Mouse (Mus musculus): ENCODE data around the gene Nipsnap1.

Gene Nipsnap1

DNA sequence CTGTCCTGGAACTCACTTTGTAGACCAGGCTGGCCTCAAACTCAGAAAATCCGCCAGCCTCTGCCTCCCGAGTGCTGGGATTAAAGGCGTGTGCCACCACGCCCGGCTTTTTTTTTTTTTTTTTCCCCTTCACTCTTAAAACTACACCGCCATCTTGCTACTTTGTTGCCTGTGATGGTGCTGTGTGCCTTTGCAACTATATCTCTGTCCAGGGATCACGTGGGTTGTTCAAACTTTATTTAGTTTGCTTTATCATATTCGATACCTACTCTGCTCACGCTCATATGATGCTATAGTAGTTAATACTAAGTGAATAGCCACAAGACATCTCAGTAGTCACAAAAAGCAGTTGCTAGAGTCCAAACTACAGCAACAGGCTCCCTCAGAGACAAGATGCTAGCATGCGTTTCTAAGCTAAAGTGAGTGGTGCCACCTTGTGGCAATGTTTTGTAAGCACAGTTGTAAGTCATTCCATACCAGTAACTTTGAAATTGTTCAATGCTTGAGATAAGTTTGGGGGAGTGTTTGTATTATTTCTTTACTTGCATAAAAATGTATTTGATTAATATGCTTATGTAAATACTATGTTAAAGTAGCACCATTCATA, 8.0 kb upstream of the Nipsnap1 start:
- DNase-seq (ENCODE audit: low read depth, low spot score): peak; percentile 86

DNA sequence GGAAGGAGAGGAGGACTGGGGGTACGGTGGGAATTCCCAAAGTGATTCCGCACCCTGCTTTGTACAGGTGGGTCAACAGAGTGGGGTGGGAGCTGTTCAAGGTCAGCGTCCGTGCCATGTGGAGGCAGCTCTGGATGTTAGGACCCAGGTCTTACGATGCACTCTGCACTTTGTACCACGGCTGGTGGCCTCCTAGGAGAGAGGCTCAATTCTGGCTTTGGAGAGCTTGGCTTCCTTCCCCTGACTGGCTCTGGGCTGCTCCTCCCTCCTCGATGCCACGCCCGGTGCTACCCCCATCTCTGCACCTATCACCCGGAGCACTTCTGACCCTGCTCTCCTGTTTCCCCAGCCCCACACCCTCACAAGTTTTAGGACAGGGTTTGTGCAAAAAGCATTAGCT, 800 bp downstream of the Nipsnap1 start:
- DNase-seq (ENCODE audit: low read depth, low spot score): peak; percentile 70

DNA sequence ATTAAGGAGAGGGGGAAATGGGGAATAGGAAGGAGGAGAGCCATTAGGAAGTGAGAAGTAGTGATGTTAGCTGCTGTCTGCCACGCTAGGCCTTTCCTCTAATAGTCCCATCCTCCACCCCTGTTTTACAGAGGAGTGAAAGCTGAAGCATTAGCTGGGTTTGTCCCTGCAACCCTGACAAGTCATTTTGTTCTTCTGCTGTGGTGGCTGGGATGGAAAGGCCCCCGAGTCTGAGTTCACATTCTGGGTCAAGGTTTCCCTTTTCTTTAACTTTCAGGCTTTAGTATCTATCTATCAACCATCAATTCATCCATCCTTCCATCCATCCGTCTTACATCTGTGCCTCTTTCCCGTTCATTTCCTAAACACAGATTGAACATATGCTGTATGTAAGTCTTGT, 7.3 kb downstream of the Nipsnap1 start:
- no peak for DNase-seq (ENCODE audit: low read depth, low spot score)

DNA sequence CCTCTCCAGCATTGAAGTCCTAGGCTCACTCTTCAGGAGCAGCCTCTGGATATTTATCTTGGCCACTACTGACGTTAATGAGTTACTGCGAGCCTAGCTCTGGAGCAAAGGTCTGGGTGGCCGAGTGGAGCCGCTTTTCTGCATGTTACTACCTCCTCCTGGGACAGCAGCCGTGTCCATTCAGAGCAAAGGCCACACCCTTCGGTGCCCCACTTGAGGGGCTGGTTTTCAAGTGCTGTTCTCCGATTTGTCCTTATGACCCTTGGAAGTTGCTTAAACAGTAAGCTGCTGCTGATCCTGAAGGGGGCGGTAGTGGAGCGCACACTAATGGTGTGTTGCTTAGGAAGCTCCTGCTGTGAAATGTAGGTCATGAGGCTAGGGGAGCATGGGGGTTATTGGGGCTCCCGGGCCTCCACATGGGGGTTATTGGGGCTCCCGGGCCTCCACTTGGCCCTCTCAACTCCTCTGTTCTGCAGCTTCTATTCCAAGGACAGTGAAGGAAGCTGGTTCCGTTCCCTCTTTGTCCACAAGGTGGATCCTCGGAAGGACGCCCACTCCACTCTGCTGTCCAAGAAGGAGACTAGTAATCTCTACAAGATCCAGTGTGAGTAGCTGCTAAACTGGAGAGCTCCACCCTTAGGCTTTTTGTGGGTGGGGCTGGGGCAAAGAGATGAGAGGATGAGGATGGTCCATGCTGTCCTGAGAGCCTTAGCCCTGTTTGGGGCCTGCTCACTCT, 9.3 kb downstream of the Nipsnap1 start:
- peak; percentile 91 for DNase-seq (ENCODE audit: low read depth, low spot score)

DNA sequence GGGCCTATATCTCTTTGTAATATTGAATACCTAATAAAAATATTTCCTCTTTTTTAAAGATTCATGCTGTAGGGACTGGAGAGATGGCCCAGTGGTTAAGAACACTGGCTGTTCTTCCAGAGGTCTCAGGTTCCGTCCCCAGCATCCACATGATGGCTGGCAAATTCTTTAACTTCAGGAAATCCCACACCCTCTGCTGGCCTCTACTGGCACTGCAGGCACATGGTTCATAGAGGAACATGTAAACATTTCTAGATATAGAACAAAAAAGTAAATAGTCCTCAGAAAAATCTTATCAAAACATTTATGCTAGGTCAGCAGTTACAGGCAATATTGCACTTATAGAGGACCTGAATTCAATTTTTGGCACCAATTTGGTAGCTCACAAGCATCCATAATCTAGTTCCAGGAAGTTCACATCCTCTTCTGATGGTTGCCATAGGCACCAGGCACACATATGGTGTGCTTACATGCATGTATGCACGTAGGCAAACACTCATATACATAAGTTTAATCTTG, 11.7 kb downstream of the Nipsnap1 start:
- DNase-seq (ENCODE audit: low read depth, low spot score): peak; percentile 76

DNA sequence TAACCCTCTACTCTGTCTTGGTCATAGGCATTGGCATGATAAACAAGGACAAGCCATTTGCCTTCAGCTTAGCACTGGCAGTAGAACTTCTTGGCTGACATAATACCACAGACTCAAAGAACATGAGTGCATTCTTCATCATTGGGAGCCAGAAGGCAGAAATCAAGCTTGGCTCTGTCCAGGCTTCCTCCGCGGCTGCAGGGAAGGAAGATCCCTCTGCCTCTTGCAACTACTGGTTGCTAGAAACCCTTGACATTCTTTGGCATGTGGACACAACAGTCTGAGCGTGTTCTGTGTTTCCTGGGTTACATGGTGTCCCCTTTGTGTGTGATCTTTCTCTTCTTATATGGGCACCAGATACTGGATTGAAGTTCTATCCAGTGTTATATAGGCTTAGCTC, 13.2 kb downstream of the Nipsnap1 start:
- no peak for DNase-seq (ENCODE audit: low read depth, low spot score)

DNA sequence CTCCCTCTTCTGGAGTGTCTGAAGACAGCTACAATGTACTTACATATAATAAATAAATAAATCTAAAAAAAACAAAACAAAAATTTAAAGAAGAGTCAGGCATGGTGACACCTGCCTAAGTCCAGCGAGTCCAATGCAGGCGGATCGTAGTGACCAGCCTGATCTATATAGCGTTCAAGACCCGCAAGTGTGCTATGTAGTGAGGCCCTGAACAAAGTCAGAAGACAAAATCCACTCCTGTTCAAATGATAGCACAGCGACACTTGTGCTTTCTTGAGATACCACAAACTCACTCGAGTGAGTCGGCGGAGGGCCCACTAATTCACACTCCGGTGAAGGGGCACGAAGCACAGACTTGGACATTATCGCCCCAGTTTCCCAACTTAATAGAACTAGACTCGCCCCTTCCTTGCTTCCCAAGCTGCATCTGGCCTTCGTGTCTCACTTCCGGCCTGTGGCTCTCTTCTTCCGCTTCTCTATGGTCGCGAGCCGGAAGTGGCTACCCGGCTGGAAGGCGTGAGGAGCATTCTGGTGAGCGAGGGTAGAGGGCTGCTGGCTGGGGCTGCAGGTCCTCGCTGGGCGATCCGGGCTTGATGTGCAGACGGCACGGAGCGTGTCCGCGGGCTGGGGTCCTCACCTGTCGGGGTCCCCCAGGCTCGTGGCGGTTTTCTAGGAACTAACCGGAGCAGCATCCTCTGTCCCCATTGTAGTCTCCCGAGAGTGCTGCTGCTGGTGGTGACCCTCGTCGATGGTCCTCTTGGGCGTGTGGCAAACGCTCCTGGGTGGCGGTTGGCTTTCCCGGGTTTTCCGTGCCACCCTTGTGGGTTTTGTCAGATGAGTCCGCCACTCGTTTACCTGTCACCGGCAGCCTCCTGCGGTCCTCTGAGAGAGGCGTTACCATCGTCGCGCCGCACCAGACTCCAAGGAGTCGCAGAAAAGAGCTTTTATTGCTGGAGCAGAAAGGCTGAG, 21.4 kb downstream of the Nipsnap1 start, which contains the start of gene Thoc5:
Thoc5 (plus strand) TSS at position 473 of the 969 bp plus-strand sequence.
- peak; percentile 94 for DNase-seq (ENCODE audit: low read depth, low spot score)

DNA sequence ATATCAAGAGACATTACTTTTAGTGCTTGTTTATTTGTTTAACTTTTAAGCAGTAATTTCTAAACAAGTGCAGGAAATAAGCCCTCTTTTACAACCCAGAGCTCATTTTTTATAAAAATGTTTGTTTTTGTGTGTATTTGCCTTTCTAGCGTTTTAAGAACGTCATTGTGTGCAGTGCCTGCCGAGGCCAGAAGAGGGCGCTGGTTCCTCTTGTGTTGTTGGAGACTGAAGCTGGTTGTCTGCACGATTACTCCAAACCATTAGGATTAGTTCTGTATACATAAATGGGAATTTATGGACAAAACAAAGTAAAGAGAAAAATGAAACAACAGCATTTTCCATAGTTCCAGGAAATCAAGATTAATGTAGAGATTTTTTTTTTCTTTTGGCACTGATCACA, 26.7 kb downstream of the Nipsnap1 start:
- DNase-seq (ENCODE audit: low read depth, low spot score): peak; percentile 84

DNA sequence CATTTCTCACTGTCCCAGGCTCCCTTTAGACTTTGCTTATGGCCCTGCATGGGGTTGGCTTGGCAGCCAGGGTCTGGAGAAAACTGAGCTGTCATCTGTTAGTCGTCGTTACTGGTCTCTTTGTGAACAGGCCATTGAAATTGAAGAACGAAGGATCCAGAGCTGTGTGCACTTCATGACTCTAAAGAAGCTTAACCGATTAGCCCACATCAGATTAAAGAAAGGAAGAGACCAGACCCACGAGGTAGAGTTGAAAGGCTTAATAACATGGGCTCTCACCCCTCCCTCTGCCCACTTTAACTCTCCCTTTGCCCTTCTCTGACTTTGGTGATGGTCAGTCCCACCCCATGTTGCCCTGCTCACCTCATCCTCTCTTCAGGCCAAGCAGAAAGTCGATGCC, 28.2 kb downstream of the Nipsnap1 start:
- DNase-seq (ENCODE audit: low read depth, low spot score): no peak

DNA sequence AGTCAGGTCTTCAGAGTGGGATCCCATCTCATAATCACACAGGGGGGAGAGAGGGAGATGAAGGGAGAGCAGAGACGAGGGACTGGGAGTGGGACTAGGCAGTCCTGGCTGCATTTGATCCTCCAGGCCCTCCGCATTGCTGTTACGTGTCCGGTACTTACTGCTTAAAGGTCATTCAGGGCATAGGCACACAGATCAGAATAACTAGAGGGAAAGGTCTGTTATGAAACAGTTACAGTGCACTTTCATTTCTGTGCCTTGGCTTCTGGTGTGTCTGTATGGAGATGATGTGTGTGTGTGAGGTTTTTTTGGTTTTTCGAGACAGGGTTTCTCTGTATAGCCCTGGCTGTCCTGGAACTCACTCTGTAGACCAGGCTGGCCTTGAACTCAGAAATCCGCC, 32.5 kb downstream of the Nipsnap1 start:
- no peak for DNase-seq (ENCODE audit: low read depth, low spot score)

DNA sequence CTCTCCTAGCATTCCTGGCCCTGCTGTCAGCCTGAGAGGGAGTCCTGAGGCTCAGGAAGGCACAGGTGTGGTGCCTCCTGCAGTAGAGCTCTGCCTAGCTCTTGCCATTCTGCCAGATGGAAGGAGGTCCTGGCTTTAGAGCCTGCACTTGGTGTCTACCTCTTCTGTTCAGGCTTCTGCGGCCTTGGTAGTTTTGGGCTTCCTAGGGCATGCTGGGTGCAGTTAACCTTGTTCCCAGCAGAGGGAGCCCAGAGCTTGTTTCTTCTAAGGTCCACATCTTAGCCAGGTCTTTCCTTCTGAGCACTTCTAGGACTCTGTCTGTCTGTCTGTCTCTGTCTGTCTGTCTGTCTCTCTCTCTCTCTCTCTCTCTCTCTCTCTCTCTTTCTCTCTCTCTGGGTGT, 42.3 kb downstream of the Nipsnap1 start:
- DNase-seq (ENCODE audit: low read depth, low spot score): peak; percentile 80

DNA sequence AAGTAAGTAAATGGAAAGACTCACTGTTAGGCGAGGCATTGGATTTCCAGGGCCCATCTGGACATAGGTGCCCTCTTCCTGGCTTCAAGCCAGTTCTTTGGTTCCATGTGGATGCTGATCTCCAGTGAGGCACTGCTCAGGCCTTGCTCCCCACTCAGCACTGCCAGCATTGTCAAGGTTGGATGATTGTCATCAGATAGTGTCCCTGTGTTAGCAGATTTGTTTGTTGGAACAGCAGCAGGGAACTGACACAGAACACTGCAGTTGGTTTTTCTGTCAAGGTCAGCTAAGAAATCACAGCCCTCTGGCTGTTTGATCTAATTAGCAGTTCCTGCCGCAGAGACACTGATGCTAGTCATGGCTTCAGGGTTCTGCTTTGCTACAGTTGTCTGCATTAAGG, 47.5 kb downstream of the Nipsnap1 start:
- no peak for DNase-seq (ENCODE audit: low read depth, low spot score)

DNA sequence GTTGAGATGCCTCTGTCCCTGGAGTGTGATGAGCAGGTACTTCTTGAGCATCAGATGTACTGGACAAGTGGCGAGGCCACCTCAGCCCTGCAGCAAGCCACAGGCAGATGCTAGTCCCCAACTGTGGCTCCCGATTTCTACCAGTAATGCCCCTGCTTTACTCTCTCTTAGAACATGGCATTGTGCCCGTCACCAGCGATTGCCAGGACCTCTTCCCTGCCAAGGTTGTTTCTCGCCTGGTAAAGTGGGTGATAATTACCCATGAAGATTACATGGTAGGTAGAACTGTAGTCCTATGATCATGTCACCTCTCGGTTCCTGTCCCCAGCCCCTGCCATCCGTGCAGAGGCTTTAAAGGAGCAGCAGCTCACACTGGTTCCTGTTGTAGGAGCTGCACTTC, 48.0 kb downstream of the Nipsnap1 start:
- DNase-seq (ENCODE audit: low read depth, low spot score): no peak

DNA sequence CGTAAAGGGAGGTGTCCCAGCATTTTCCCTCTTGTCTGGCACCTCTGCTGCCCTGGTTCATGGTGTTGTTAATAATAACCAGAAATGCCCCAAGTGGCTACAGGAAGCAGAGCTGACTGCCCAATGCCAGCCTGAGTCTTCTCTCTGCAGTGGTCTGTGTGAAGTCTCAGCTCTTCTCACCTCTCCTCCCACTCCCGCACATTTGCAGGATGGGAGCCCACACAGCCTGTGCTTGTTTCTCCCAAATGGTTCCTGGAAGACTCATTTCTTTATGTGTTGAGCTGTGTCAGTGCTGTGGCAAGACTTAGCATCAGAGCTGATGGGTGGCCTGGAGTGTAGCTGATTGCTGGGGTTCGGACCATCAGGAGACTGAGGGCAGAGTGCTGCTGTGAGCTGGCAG, 53.5 kb downstream of the Nipsnap1 start:
- no peak for DNase-seq (ENCODE audit: low read depth, low spot score)

DNA sequence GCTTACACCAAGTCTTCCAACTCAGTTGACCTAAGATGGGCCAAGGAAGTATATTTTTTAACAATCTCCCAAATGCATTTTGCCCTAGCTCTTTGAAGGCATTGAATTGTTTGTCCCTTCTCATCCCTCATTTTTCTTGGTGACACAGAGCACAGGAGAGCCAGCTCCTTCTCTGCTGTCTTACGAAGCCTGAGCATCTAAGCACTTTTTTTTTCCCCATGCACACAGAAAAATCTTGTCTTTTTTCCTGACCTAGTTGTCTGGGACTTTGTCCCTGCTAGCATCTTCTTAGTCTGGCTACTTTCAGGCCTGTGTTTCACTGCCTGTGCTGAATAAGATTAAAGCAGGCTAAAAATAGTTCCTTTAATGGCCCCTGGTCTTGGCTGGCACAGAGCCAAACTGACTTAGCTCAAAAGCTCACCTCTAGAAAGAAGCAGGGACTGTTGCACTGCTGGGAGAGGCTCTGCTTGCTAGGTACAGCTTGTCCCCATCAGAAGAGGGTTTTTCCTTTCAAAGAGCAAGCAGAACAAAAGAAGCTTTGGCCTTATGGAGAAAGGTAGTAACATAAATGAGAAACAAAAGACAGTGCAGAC, 57.4 kb downstream of the Nipsnap1 start:
- peak; percentile 64 for DNase-seq (ENCODE audit: low read depth, low spot score)

DNA sequence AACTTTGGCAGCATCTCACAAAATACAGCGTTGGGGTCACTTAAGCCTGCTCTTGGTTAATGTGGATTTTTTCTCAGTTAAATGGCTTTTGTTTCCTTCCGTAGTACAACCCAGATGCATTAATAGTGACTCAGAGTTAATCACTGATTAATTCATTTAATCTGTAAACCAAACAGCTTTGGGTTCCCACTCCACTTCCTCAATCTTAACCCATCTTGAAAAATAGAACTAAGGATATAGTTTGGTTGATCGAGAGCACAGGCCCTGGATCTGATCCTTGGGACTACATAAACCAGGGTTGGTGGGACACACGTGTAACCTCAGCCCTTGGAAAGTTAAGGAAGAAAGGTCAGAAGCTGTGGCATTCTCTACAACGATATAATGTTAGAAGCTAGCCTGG, 62.5 kb downstream of the Nipsnap1 start:
- DNase-seq (ENCODE audit: low read depth, low spot score): no peak

All from R1 (cell line).